Mouse (Mus musculus): ENCODE data around the gene Gm14391. TPM values are rescaled to one million over a fixed set of nuclear protein-coding genes. Genes with fewer than 3 reads are reported as not detected.
"Not testable (repeated sequence)": the region's sequence is repeated elsewhere in the genome, so short reads cannot be mapped to it uniquely, and the experiment has no call there.

Gm14391 gene
- polyA plus RNA-seq (2012; rRNA removed), result 0.79 and 1.1 TPM in 2 replicates

DNA sequence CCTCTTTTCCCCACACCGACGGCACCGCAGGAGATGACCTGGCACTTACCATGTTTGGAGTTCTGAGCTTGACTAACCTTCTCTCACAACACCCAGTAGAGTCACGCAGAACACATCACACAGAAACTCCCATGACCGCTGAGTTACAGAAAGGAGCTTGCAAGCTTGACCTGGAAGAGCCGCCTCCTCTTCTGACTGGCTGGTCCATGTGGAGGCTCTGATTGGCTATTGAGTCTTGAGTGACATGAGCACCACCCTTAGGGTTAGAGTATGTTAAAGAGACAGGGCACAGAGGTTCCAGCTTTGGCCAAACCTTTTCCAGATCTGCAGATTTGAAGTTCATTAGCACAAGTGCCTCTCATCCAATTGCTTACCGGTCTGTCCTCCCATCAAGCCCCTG lies at the start of gene Gm14391:
Gene Gm14391, minus strand, starts transcription at position 186 of the 400 bp plus-strand sequence.
- H3K4me1 ChIP-seq (ENCODE audit: control insufficient read depth, insufficient read depth, insufficient read length, low read length); H3K36me3 ChIP-seq (ENCODE audit: control insufficient read depth, insufficient read depth, low read length); H3K27ac ChIP-seq (ENCODE audit: insufficient read depth, low read depth, low read length); H3K27me3 ChIP-seq (ENCODE audit: control insufficient read depth, insufficient read depth, low read length); H3K4me3 ChIP-seq (ENCODE audit: low read depth, low read length): not testable (repeated sequence)
- WGBS, result no CpG with 5 or more reads among the region's 7 CpGs

DNA sequence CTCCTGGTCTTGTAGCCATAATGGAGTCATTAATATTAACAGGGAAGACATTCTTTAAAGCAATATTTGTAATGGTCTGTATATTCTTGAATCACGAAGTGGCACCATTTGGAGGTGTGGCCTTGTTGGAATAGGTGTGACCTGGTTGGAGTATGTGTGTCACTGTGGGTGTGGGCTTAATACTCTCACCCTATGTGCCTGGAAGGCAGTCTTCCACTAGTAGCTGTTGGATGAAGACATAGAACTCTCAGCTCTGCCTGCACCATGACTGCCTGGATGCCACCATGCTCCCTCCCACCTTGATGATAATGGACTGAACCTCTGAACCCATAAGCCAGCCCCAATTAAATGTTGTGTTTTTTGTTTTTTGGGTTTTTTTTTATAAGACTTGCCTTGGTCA lies 27.7 kb downstream of the Gm14391 start:
- not testable (repeated sequence) for H3K4me3 ChIP-seq (ENCODE audit: low read depth, low read length); H3K27me3 ChIP-seq (ENCODE audit: control insufficient read depth, insufficient read depth, low read length); H3K4me1 ChIP-seq (ENCODE audit: control insufficient read depth, insufficient read depth, insufficient read length, low read length); H3K27ac ChIP-seq (ENCODE audit: insufficient read depth, low read depth, low read length); H3K36me3 ChIP-seq (ENCODE audit: control insufficient read depth, insufficient read depth, low read length)
- WGBS, result 54% methylated on average over 1 of the region's 1 CpGs

DNA sequence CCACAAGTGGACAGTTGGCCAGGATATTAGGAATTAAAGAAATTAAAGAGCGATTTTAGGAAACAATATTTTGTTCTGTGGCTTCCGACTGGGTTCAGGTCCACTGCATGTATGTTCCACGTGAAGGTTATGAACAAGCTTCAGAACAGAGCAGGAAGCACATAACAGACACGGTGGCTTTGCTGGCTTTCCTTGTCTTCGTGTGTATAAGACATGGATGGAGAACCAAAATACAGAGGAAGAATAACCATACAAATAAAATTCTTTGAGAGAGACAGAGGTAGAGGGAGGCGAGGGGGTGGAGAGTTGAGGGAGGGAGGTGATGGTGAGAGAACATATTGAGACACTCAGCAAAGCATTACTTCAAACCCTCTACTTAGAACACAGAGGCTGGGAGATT lies 30.4 kb downstream of the Gm14391 start:
- Histone ChIP-seq H3K36me3 (ENCODE audit: control insufficient read depth, insufficient read depth, low read length) (no peaks in the 10 kb centered on the region), H3K4me1 (ENCODE audit: control insufficient read depth, insufficient read depth, insufficient read length, low read length) (no peaks in the 10 kb centered on the region), H3K27ac (ENCODE audit: insufficient read depth, low read depth, low read length) (no peak overlapping the region), H3K27me3 (ENCODE audit: control insufficient read depth, insufficient read depth, low read length) (no peaks in the 10 kb centered on the region), H3K4me3 (ENCODE audit: low read depth, low read length) (no peak overlapping the region)
- 71% methylated on average over 6 of the region's 6 CpGs for WGBS
- no peak for TF ChIP-seq CTCF (IDR thresholded peaks at IDR 0.05; ENCODE audit: extremely low read depth, insufficient read length, insufficient replicate concordance, low read depth, low read length)
- no peak for TF ChIP-seq POLR2A (IDR thresholded peaks at IDR 0.05; ENCODE audit: low read depth, low read length)

DNA sequence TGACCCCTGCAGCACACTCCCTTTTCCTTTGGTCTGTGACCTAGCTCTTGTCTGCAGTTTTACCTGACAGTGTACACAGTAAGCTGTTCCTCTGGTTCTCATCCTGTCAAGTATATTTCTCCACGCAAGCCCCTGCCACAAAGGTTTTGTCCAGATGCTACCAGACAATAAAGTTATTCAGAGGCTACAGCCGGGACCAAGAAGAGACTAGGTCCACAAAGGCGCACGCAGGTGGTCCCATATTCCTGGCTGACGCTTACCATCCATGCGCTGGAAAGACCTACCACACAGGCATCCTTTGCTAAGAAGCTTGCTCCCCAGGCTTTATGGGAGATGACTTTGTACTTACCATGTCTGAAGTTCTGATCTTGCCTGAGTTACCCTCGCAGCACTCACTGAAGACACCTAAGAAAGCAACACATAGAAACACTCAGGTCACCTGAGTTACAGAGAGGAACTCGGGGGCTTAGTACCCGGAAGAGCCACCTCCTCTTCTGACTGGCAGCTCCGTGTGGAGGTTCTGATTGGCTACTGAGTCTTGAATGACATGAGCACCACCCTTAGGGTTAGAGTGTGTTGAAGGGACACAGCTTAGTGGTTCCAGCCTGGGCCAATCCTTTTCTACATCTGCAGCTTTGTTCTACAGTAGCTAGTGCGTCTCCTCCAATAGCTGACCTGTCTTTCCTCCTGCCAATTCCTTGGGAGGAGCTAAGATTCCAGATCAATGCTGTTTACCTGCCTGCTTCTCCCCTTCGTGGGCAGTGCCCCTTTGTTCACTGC lies 31.1 kb downstream of the Gm14391 start, which contains the start of gene Gm14443:
Gene Gm14443, minus strand, starts transcription at position 471 of the 780 bp plus-strand sequence.
- not testable (repeated sequence) for H3K4me1 ChIP-seq (ENCODE audit: control insufficient read depth, insufficient read depth, insufficient read length, low read length); H3K27me3 ChIP-seq (ENCODE audit: control insufficient read depth, insufficient read depth, low read length); H3K36me3 ChIP-seq (ENCODE audit: control insufficient read depth, insufficient read depth, low read length); H3K27ac ChIP-seq (ENCODE audit: insufficient read depth, low read depth, low read length); H3K4me3 ChIP-seq (ENCODE audit: low read depth, low read length)
- WGBS, result 71% methylated on average over 12 of the region's 12 CpGs

DNA sequence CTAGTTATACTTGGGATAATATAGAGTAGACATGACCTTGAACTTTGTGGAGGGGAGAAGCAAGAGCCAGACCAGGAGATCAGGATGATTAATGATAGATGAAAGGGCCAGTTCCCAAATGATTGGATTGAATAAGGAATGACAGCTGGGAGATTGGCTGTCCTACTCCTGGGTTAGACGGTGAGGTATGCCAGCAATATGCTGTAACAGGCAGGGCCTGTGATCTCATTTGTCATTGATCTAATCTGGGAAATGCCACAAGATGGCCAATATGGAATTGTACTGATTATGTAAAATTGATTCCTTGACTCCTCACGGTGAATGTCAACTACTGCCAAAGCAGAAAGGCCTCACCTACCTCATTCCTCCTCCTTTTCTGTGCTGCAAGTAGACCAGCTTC lies 32.7 kb downstream of the Gm14391 start:
- not testable (repeated sequence) for H3K27ac ChIP-seq (ENCODE audit: insufficient read depth, low read depth, low read length); H3K36me3 ChIP-seq (ENCODE audit: control insufficient read depth, insufficient read depth, low read length); H3K27me3 ChIP-seq (ENCODE audit: control insufficient read depth, insufficient read depth, low read length); H3K4me1 ChIP-seq (ENCODE audit: control insufficient read depth, insufficient read depth, insufficient read length, low read length); H3K4me3 ChIP-seq (ENCODE audit: low read depth, low read length)
- 84% methylated on average over 2 of the region's 2 CpGs for WGBS

DNA sequence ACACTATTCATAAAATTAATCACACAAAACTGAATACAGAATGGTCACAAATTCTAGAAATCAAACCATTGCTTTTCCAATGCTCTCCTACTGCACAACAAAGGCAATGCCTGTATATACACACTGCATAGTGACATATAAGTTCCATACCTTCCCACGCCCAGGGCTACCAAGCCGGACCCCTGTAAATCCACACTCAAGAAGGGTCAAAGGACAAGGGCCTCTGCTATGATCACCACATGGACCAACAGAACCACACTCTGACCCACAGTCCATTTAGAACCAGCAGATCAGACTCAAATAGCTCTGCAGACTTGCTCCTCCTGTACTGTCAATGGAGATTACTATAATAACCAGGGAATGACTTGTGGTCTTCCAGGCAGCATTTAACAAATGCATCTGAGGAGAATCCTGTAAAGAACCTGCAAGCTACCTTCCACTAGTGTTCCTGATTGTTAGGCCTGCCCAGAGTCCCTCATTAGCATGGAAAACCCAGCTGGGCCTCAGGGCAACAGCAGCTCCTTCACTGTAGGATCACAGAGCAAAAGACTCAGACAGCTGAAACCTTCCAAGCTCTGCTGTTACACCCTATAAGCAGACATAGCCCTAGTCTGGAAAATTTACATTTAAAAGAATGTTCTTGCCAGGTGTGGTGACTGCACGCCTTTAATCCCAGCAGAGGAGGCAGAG lies 33.7 kb downstream of the Gm14391 start:
- WGBS, result 86% methylated on average over 3 of the region's 3 CpGs
- H3K27me3 ChIP-seq (ENCODE audit: control insufficient read depth, insufficient read depth, low read length); H3K4me3 ChIP-seq (ENCODE audit: low read depth, low read length); H3K27ac ChIP-seq (ENCODE audit: insufficient read depth, low read depth, low read length); H3K4me1 ChIP-seq (ENCODE audit: control insufficient read depth, insufficient read depth, insufficient read length, low read length); H3K36me3 ChIP-seq (ENCODE audit: control insufficient read depth, insufficient read depth, low read length): not testable (repeated sequence)

DNA sequence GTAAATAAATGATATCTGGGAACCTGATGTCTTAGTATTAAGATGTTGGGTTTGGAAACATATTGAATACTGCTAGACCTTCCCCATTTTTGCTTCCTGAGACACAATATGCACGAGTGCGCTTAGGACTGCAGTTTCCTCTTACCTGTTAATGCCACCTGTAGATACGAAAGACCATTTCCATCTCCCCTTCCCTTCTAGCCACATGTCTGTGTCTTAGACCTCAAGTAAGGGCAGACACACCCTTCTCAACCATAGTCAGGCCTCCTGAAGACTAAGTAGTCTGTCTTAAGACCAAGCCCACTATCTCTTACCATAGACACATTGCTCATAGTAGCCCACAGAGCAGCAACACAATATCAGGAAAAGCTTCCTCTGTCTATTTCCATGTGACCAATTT lies 34.6 kb downstream of the Gm14391 start:
- H3K36me3 ChIP-seq (ENCODE audit: control insufficient read depth, insufficient read depth, low read length), result no peaks in the 10 kb centered on the region
- no peak overlapping the region for H3K4me3 ChIP-seq (ENCODE audit: low read depth, low read length)
- WGBS, result 80% methylated on average over 3 of the region's 3 CpGs
- H3K27ac ChIP-seq (ENCODE audit: insufficient read depth, low read depth, low read length), result no peak overlapping the region
- H3K27me3 ChIP-seq (ENCODE audit: control insufficient read depth, insufficient read depth, low read length), result no peaks in the 10 kb centered on the region
- H3K4me1 ChIP-seq (ENCODE audit: control insufficient read depth, insufficient read depth, insufficient read length, low read length), result no peaks in the 10 kb centered on the region
- TF ChIP-seq CTCF (IDR thresholded peaks at IDR 0.05; ENCODE audit: extremely low read depth, insufficient read length, insufficient replicate concordance, low read depth, low read length), result no peak

DNA sequence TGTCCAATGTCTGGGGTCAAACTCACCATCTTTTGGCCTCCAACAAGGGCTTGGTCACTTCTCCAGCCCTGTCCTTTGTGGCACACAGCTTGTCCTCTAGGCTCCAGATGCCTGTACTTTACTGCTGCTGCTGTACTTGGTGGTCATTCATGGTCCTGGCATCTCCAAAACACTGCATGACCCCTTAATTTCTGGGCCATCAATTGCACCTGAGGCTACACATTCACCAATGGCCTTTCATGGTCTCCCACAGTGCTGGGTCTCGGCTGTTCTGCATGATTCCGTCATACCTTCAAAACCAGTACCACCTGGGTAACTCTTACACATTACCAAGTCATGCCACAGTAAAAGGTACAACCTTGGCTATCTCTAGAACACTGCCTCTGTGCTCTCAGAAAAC lies 39.8 kb downstream of the Gm14391 start:
- H3K4me1 ChIP-seq (ENCODE audit: control insufficient read depth, insufficient read depth, insufficient read length, low read length); H3K4me3 ChIP-seq (ENCODE audit: low read depth, low read length); H3K27me3 ChIP-seq (ENCODE audit: control insufficient read depth, insufficient read depth, low read length); H3K27ac ChIP-seq (ENCODE audit: insufficient read depth, low read depth, low read length); H3K36me3 ChIP-seq (ENCODE audit: control insufficient read depth, insufficient read depth, low read length): not testable (repeated sequence)
- 90% methylated on average over 2 of the region's 2 CpGs for WGBS

DNA sequence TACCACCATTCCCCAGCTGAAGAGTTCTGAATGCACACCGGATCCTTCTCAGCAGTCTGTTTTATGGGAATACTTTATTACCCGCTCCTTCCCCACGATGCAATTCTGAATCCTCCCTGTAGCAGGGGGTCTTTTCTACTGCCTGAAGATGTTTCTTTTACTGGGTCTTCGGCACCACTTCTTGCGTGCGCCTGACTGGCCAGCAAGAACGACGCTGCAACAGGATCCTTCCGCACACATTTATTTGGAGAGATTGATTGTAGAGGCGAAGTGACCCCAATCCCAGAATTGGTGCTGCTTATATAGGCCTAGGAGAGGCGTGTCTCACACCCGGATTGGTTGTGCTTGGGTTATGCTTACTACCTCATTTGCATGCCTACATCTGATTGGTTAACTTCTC lies 41.6 kb downstream of the Gm14391 start:
- not testable (repeated sequence) for H3K4me3 ChIP-seq (ENCODE audit: low read depth, low read length); H3K27ac ChIP-seq (ENCODE audit: insufficient read depth, low read depth, low read length); H3K36me3 ChIP-seq (ENCODE audit: control insufficient read depth, insufficient read depth, low read length); H3K27me3 ChIP-seq (ENCODE audit: control insufficient read depth, insufficient read depth, low read length); H3K4me1 ChIP-seq (ENCODE audit: control insufficient read depth, insufficient read depth, insufficient read length, low read length)
- 94% methylated on average over 12 of the region's 12 CpGs for WGBS

DNA sequence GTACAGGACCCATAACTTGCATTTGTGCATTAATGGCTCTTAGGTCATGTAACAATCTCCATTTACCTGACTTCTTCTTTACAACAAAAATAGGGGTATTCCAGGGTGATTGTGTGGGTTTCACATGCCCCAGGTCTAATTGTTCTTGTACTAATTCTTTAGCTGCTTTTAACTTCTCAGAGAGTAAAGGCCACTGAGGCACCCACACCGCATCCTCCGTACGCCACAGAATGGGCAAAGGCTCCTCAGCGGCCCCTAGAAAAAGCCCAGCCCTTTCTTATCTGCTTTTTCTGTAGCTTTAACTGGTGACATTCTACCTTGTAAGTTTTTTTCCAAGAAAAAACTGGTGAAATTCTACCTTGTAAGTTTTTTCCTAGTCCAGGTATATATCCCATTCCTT lies 45.3 kb downstream of the Gm14391 start:
- not testable (repeated sequence) for H3K4me3 ChIP-seq (ENCODE audit: low read depth, low read length); H3K4me1 ChIP-seq (ENCODE audit: control insufficient read depth, insufficient read depth, insufficient read length, low read length); H3K36me3 ChIP-seq (ENCODE audit: control insufficient read depth, insufficient read depth, low read length); H3K27ac ChIP-seq (ENCODE audit: insufficient read depth, low read depth, low read length); H3K27me3 ChIP-seq (ENCODE audit: control insufficient read depth, insufficient read depth, low read length)
- 89% methylated on average over 4 of the region's 4 CpGs for WGBS

Measured in small intestine, adult 2 months (tissue).